Mouse (Mus musculus): ENCODE data around the gene Tead3.

DNA sequence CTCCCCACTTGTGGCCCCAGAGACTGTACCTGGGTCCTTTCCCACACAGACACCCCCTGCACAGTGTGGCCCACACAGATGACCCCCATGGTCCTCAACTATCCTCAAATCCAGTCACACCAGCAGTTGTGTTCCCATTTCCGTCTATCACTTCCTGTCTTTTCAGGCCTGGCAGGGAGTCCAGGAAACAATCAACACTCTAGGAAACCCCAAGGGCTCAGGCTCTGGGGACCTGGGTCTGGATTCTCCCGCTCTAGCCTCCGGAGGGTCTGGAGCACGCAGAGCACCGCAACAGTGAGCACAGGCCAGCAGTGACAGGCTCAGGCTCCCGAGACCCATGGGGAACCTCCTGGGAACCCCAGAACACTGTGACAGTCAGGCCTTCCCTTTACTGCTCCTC is 2.4 kb downstream of the Tead3 start:
- TF ChIP-seq CTCF (IDR thresholded peaks at IDR 0.05; ENCODE audit: low read depth) (no peak), EP300 (optimal IDR thresholded peaks at IDR 0.05) (no peak)

Measured in stomach, postnatal 0 days (tissue).